In genomic region chr6:70714239-70714638, GRCm38 (mm10) we compare ENCODE assay signal across 8 mouse cellular contexts.
DNase-seq lines count a peak whose midpoint lies in the region; ATAC-seq lines count a peak whose summit lies in the region.

No protein-coding gene starts in this region.

- H3K4me3 ChIP-seq in hindbrain, embryonic 12.5 days, result no peak overlapping the region
- H3K4me3 ChIP-seq in lung, embryonic 16.5 days (ENCODE audit: low read length), result no peak overlapping the region

- no peaks in the 10 kb centered on the region for H3K27me3 ChIP-seq in hindbrain, embryonic 12.5 days
- H3K27me3 ChIP-seq in lung, embryonic 16.5 days (ENCODE audit: control insufficient read depth, insufficient read depth, low read depth, low read length), result no peaks in the 10 kb centered on the region

- no peaks in the 10 kb centered on the region for H3K9me3 ChIP-seq in hindbrain, embryonic 12.5 days (replicated peaks)
- H3K9me3 ChIP-seq in lung, embryonic 16.5 days (ENCODE audit: control insufficient read depth, low read length), result no peaks in the 10 kb centered on the region

- ATAC-seq in hindbrain, embryonic 12.5 days (ENCODE audit: low FRiP score), result peak; percentile 41; the same call in 1 of the 2 replicates
- 0 out of 2 replicates have a peak, but pooled peaks have one; percentile 36 for ATAC-seq in lung, embryonic 16.5 days (ENCODE audit: low read depth)

- peak overlapping the region; percentile 24; the same call in 1 of the 2 replicates for H3K9ac ChIP-seq in hindbrain, embryonic 12.5 days
- H3K9ac ChIP-seq in lung, embryonic 16.5 days (ENCODE audit: low read length), result no peak overlapping the region

- H3K4me1 ChIP-seq in hindbrain, embryonic 12.5 days, result no peaks in the 10 kb centered on the region
- no peaks in the 10 kb centered on the region for H3K4me1 ChIP-seq in lung, embryonic 16.5 days (replicated peaks; ENCODE audit: control insufficient read depth, insufficient read depth, low read length)

- H3K36me3 ChIP-seq in hindbrain, embryonic 12.5 days, result no peaks in the 10 kb centered on the region
- no peaks in the 10 kb centered on the region for H3K36me3 ChIP-seq in lung, embryonic 16.5 days (ENCODE audit: control insufficient read depth, insufficient read depth, low read length)

- H3K27ac ChIP-seq in hindbrain, embryonic 12.5 days, result no peak overlapping the region
- H3K27ac ChIP-seq in lung, embryonic 16.5 days (ENCODE audit: low read length), result no peak overlapping the region

- 15% methylated on average over 6 of the region's 6 CpGs for WGBS in hindbrain, embryonic 12.5 days
- WGBS in lung, embryonic 16.5 days, result 8% methylated on average over 6 of the region's 6 CpGs

- peak; percentile 87 for DNase-seq in NIH3T3 (ENCODE audit: low read depth)
- peak; percentile 43 for DNase-seq in cerebellum, adult 8-10 months
- peak; percentile 64 for DNase-seq in forelimb bud, embryonic 11.5 days (ENCODE audit: low read depth, low spot score)
- DNase-seq in layer of hippocampus, adult 9-11 months, result peak; percentile 54
- peak; percentile 21 for DNase-seq in ovary, postnatal 10 days (ENCODE audit: low spot score)
- peak; percentile 79 for DNase-seq in thymus, postnatal 25 days

- H3K4me2 ChIP-seq in hindbrain, embryonic 12.5 days (replicated peaks), result peak overlapping the region; percentile 44
- peak overlapping the region; percentile 34; the same call in 1 of the 2 replicates for H3K4me2 ChIP-seq in lung, embryonic 16.5 days (ENCODE audit: low read depth, low read length)

Comparison
In these comparisons a context has a peak if more than half of its experiments do, and no peak if none do; other contexts are left out.
1. DNase-seq: peak in every context shown above with its lines; median percentile 87 in NIH3T3; 79 in thymus, postnatal 25 days; 64 in forelimb bud, embryonic 11.5 days; 54 in layer of hippocampus, adult 9-11 months; 43 in cerebellum, adult 8-10 months; 21 in ovary, postnatal 10 days.